Mouse (Mus musculus): ENCODE data around the gene A530084C06Rik. TPM values are rescaled to one million over a fixed set of nuclear protein-coding genes. Genes with fewer than 3 reads are reported as not detected.

Gene A530084C06Rik
- polyA plus RNA-seq, 1 experiment from 2014 or later, result 0.10 TPM

DNA sequence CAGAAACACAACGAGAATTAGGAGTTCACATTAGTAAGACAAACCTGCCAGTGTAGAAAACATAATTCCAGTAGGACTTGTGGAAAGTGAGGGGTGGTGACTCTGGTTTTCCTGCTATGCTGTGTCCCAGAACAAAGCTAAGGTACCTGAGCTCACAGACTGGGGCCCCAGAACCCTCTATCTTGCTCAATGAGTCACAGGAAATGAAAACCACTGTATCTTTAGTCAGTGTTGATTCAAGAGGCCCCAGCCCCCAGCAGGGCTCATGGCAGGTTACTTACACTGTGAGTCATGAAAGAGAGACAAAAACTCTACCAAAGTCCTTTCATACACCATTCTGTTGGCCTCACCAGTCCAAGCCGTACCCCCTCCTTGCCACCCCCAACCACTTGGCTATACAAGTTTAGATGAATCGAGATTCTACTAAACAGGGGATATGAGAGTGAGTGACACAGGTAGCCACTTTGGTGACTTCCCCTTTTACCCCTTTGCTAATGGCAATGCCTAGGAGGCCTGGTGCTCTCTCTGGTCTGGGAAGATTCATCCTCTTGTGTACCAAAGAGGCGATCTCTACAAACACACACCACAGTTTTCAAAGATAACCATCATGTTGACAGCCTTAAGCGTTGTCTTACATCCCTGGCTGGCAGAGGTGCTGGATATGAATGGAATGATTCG lies 8.6 kb upstream of the A530084C06Rik start:
- peaks cover 68% of the 10 kb centered on the region for H3K27me3 ChIP-seq

DNA sequence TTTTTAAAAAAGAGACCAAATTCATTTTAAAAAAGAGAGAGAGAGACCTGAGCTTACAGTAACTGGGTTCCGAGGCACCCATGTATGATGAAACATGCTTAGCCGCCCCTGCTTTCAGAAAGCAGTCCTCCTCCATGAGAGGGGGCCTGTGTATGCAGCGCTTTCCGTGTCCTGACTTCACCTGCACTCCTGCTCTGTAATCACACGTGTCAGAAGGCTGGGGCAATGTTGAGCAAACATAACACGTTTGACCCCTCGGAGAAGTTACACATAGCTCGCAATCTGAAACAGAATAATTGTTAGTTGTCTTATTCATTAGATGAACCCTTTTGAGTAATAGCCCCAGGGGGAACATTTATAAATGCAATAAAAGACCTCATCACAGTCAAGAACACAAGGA lies 8.0 kb upstream of the A530084C06Rik start:
- no peak for ATAC-seq (ENCODE audit: insufficient number of reproducible peaks, insufficient read depth, low FRiP score, low TSS enrichment, low read depth)
- Histone ChIP-seq H3K4me2 (no peak overlapping the region), H3K9me3 (no peaks in the 10 kb centered on the region), H3K4me3 (replicated peaks) (no peak overlapping the region), H3K4me1 (replicated peaks) (peaks cover 9% of the 10 kb centered on the region; the same call in 1 of the 2 replicates), H3K36me3 (no peaks in the 10 kb centered on the region), H3K9ac (replicated peaks) (no peak overlapping the region), H3K27me3 (peaks cover 71% of the 10 kb centered on the region), H3K27ac (no peak overlapping the region)
- WGBS, result 68% methylated on average over 8 of the region's 8 CpGs

More for the DNA sequence above, 8.6 kb upstream of the A530084C06Rik start:
- H3K9me3 ChIP-seq, result no peaks in the 10 kb centered on the region
- no peak overlapping the region for H3K9ac ChIP-seq (replicated peaks)
- no peak overlapping the region for H3K4me3 ChIP-seq (replicated peaks)
- H3K4me2 ChIP-seq, result no peak overlapping the region
- 0 out of 2 replicates have a peak, but pooled peaks cover 7% of the 10 kb centered on the region for H3K4me1 ChIP-seq (replicated peaks)
- H3K27ac ChIP-seq, result no peak overlapping the region
- no peaks in the 10 kb centered on the region for H3K36me3 ChIP-seq
- 85% methylated on average over 6 of the region's 6 CpGs for WGBS
- no peak for ATAC-seq (ENCODE audit: insufficient number of reproducible peaks, insufficient read depth, low FRiP score, low TSS enrichment, low read depth)

DNA sequence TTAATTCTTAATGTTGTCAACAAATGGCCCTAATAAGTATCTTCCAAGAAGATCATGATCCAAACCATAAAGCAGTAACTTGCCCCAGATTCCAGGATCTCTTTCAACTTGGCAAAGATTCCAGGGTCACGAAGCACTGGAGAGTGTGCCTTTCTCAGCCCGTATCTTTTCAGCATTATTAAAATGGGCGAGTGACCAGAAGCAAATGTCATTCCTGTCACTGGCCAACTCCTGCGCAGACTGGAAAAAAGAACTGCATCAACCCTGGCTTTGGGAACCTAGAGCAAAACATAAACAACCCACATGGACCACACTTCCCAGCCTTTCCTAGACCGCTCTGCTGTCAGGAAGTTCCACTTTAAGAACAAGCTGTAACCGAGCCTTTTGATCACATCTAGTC lies 5.3 kb upstream of the A530084C06Rik start:
- H3K9me3 ChIP-seq, result no peaks in the 10 kb centered on the region
- H3K36me3 ChIP-seq, result no peaks in the 10 kb centered on the region
- H3K27ac ChIP-seq, result no peak overlapping the region
- no peak overlapping the region for H3K4me3 ChIP-seq (replicated peaks)
- ATAC-seq (ENCODE audit: insufficient number of reproducible peaks, insufficient read depth, low FRiP score, low TSS enrichment, low read depth), result no peak
- H3K4me1 ChIP-seq (replicated peaks), result peaks cover 17% of the 10 kb centered on the region
- peaks cover 87% of the 10 kb centered on the region for H3K27me3 ChIP-seq
- no peak overlapping the region for H3K9ac ChIP-seq (replicated peaks)
- H3K4me2 ChIP-seq, result no peak overlapping the region
- 39% methylated on average over 6 of the region's 6 CpGs for WGBS

DNA sequence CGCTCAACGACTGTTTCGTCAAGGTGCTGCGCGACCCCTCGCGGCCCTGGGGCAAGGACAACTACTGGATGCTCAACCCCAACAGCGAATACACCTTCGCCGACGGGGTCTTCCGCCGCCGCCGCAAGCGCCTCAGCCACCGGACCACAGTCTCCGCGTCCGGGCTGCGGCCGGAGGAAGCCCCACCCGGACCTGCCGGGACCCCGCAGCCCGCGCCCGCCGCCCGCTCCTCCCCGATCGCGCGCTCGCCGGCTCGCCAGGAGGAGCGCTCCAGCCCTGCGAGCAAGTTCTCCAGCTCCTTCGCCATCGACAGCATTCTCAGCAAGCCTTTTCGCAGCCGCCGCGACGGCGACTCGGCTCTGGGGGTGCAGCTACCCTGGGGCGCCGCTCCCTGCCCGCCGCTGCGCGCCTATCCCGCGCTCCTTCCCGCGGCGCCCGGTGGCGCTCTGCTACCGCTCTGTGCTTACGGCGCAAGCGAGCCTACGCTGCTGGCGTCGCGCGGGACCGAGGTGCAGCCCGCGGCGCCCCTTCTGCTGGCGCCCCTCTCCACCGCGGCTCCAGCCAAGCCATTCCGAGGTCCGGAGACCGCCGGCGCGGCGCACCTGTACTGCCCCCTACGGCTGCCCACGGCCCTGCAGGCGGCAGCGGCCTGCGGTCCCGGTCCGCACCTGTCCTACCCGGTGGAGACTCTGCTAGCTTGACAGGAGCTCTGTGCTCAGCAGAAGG lies 449 bp upstream of the A530084C06Rik start:
- H3K27me3 ChIP-seq, result peaks cover 92% of the 10 kb centered on the region
- H3K36me3 ChIP-seq, result no peaks in the 10 kb centered on the region
- peak overlapping the region; percentile 44; the same call in 1 of the 2 replicates for H3K9ac ChIP-seq (replicated peaks)
- H3K9me3 ChIP-seq, result no peaks in the 10 kb centered on the region
- ATAC-seq (ENCODE audit: insufficient number of reproducible peaks, insufficient read depth, low FRiP score, low TSS enrichment, low read depth), result peak; percentile 53; the same call in 1 of the 2 replicates
- whole genome bisulfite sequencing, result under 1% methylated on average over 81 of the region's 92 CpGs
- H3K4me3 ChIP-seq (replicated peaks), result peak overlapping the region; percentile 69
- peak overlapping the region; percentile 100 for H3K4me2 ChIP-seq
- peaks cover 35% of the 10 kb centered on the region for H3K4me1 ChIP-seq (replicated peaks)
- H3K27ac ChIP-seq, result no peak overlapping the region

DNA sequence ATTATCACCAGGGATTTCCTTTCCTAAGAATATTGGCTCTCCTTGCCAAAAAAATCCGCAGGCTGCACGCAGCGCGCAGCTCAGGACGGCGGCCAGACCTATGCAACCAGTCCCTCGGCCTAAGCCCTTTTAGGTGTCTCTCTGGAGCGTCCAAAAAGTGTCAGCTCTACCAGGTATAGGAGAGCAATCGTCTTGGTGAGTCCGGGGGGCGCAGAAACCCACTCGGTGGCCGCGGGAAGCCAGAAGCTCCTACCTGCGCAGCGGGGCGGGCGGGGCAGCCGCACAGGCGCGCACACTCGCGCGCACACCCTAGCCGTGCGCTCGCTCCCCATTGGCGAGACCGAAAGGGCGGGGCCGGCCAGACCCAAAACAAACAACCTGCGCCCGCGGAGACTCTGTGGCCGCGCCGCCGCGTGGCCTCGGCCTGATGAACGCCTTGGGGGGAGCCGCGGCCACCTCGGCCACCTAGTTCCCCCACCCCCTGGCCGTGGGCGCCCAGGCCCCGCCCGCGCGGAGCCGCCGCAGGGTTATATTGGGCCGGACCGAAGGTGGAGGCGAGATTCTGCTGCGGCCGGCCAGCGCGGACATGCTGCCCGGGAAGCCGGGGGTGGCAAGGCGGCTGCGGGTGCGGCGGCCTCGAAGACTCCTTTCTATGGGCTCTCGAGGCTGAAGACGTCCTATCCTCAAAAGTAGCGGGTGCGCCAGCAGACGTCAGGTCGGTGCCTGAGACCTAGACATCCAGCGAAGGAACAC lies 1.2 kb downstream of the A530084C06Rik start:
- Histone ChIP-seq H3K36me3 (no peaks in the 10 kb centered on the region), H3K4me2 (peak overlapping the region; percentile 100), H3K9ac (replicated peaks) (peak overlapping the region; percentile 51), H3K9me3 (no peaks in the 10 kb centered on the region), H3K4me3 (replicated peaks) (peak overlapping the region; percentile 69), H3K27ac (no peak overlapping the region), H3K27me3 (peaks cover 92% of the 10 kb centered on the region), H3K4me1 (replicated peaks) (peaks cover 35% of the 10 kb centered on the region)
- peak; percentile 55 for ATAC-seq (ENCODE audit: insufficient number of reproducible peaks, insufficient read depth, low FRiP score, low TSS enrichment, low read depth)
- under 1% methylated on average over 73 of the region's 73 CpGs for WGBS

DNA sequence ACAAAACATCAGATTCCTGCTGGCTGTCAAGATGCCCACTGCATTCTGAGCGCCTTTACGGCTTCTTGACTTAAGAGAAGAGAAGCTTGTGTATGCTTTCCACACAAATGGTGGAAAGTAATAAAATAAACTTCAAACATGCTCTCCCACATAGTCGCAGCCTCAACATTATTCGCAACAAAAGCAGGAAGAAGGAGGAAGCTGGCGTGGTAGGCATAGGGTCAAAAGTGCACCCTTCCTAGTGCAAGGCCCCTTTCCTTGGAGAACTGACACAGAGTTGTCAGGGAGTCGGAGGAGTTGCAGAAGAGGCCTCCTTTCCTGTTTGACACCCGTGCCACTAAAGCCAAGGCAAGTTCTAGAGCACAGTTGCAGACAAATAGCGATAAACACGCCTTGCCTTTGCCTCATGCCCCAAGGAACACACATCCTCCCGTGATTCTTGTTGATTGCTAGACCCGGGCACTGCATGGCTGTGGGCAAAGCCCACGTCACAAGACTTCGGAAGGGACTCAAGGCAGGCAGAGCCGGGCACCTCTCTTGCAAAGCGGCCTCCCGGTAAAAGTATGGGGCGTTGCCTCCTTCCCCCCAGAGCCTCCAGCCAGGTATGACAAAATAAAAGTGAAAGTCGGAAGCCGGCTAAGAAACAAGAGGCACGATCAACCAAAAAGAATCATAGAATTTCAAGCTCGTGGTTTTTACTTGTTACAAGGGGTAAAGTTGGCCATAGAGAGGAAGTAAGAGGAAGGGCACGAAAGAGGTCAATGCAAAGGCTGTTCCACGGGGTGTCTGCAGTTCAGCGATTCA lies 2.0 kb downstream of the A530084C06Rik start:
- H3K9me3 ChIP-seq, result no peaks in the 10 kb centered on the region
- peaks cover 84% of the 10 kb centered on the region for H3K27me3 ChIP-seq
- no peaks in the 10 kb centered on the region for H3K36me3 ChIP-seq
- no peak overlapping the region for H3K9ac ChIP-seq (replicated peaks)
- peak overlapping the region; percentile 69 for H3K4me3 ChIP-seq (replicated peaks)
- no peak overlapping the region for H3K27ac ChIP-seq
- ATAC-seq (ENCODE audit: insufficient number of reproducible peaks, insufficient read depth, low FRiP score, low TSS enrichment, low read depth), result no peak
- H3K4me1 ChIP-seq (replicated peaks), result peaks cover 33% of the 10 kb centered on the region
- H3K4me2 ChIP-seq, result peak overlapping the region; percentile 100
- WGBS, result 4% methylated on average over 24 of the region's 24 CpGs

DNA sequence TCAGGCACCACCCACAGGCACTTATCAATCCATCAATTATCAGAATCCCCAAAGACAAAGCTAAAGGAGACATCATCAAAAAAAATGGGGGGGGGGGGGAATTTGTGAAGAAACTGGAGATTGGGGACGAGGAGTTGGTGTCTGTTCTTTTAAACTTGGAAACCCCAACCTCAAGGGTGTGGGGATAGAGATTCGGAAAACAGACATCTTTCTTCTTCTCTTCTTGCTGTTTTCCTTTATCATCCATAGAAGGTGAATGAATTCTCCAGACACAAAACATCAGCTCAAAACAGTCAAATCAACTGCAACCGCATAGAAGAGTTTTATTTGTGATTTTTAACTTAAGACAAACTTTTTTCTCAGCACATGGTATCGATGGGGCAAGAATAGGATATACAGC lies 3.3 kb downstream of the A530084C06Rik start, which contains the start of gene Foxq1:
Gene Foxq1 (plus strand): TSS at position 301 of the 400 bp plus-strand sequence.
- peaks cover 71% of the 10 kb centered on the region for H3K27me3 ChIP-seq
- H3K9ac ChIP-seq (replicated peaks), result no peak within 1 kb of the TSS
- no peak for ATAC-seq (ENCODE audit: insufficient number of reproducible peaks, insufficient read depth, low FRiP score, low TSS enrichment, low read depth)
- H3K4me2 ChIP-seq, result no peak within 1 kb of the TSS
- H3K36me3 ChIP-seq, result no peaks in the 10 kb centered on the region
- H3K9me3 ChIP-seq, result no peaks in the 10 kb centered on the region
- H3K4me3 ChIP-seq (replicated peaks), result 0 out of 2 replicates have a peak within 1 kb of the TSS, but pooled peaks have one; percentile 69
- WGBS, result 73% methylated on average over 4 of the region's 4 CpGs
- H3K27ac ChIP-seq, result no peak within 1 kb of the TSS
- H3K4me1 ChIP-seq (replicated peaks), result peaks cover 30% of the 10 kb centered on the region

DNA sequence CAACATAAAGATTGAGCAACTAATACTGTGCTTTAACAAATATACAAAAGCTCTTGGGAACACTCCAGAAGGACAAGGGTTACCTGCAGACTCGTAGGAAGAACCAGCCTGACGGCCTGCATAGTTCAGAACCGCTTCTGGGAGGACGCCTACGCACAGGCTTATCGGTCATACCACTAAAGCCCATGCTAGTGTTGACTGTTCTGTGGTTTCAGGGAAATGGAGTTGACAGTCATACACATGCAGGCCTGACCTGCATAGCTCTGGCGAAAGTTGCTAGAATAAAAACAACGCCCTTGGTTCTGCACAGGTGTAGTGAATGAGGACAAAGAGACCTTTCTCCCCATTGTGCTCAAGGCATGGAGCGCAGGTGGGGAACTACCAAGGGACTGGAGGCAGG lies 11.5 kb downstream of the A530084C06Rik start:
- no peak for ATAC-seq (ENCODE audit: insufficient number of reproducible peaks, insufficient read depth, low FRiP score, low TSS enrichment, low read depth)
- no peak overlapping the region for H3K9ac ChIP-seq (replicated peaks)
- 91% methylated on average over 9 of the region's 9 CpGs for WGBS
- H3K4me2 ChIP-seq, result no peak overlapping the region
- no peak overlapping the region for H3K27ac ChIP-seq
- H3K4me1 ChIP-seq (replicated peaks), result no peaks in the 10 kb centered on the region
- H3K4me3 ChIP-seq (replicated peaks), result no peak overlapping the region
- H3K36me3 ChIP-seq, result no peaks in the 10 kb centered on the region
- H3K9me3 ChIP-seq, result no peaks in the 10 kb centered on the region
- no peaks in the 10 kb centered on the region for H3K27me3 ChIP-seq

DNA sequence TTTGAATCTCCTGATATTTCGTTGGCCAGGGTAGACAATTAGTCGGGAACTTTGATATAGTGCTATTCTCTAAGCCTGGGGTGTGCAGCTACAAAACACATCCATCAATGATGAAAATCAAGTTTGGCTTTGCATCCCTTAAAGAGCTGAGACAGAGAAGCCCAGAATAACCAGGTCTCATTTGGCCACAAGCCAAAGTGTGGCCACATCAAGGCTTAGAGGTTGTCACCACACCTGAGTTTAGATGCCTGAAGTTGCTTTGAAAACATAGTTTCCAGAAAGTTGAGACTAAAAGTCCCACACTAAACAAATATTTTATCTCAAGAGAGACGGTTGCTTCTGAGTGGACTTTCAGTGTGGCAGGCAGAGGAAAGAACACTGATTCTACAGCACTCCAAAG lies 11.9 kb downstream of the A530084C06Rik start:
- no peak for ATAC-seq (ENCODE audit: insufficient number of reproducible peaks, insufficient read depth, low FRiP score, low TSS enrichment, low read depth)
- Histone ChIP-seq H3K4me1 (replicated peaks) (no peaks in the 10 kb centered on the region), H3K9me3 (no peaks in the 10 kb centered on the region), H3K36me3 (no peaks in the 10 kb centered on the region), H3K4me2 (no peak overlapping the region), H3K27ac (no peak overlapping the region), H3K4me3 (replicated peaks) (no peak overlapping the region), H3K27me3 (no peaks in the 10 kb centered on the region), H3K9ac (replicated peaks) (no peak overlapping the region)
- 76% methylated on average over 3 of the region's 3 CpGs for WGBS

DNA sequence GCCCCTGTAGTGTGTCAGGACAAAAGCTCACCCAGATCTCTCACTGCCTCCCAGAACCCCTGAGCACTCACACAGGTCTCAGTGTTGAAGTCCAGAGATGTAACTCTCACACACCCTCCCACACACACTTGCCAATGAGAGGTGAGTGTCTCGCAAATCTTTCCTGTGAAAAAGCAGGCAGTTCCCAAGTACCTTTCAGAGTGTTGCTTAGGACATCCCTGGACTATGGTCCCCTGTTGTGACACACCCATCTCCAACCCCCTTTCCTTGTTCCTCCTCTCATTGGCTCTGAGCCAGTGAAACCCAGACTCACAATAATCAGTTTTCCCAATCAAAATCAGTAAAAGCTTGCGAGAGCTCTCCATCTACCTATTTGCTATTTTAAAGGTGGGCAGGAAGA lies 12.3 kb downstream of the A530084C06Rik start:
- no peak overlapping the region for H3K4me3 ChIP-seq (replicated peaks)
- ATAC-seq (ENCODE audit: insufficient number of reproducible peaks, insufficient read depth, low FRiP score, low TSS enrichment, low read depth), result no peak
- H3K27ac ChIP-seq, result no peak overlapping the region
- no peak overlapping the region for H3K4me2 ChIP-seq
- H3K9ac ChIP-seq (replicated peaks), result no peak overlapping the region
- H3K4me1 ChIP-seq (replicated peaks), result no peaks in the 10 kb centered on the region
- no peaks in the 10 kb centered on the region for H3K9me3 ChIP-seq
- no peaks in the 10 kb centered on the region for H3K27me3 ChIP-seq
- no peaks in the 10 kb centered on the region for H3K36me3 ChIP-seq
- WGBS, result 79% methylated on average over 2 of the region's 2 CpGs
